Mouse (Mus musculus) E14TG2a.4 (cell line): Measurements from ENCODE around the gene Rpn2.

Source experiments
- CTCF ChIP-seq: conservative IDR thresholded peaks from 2 replicates; pipeline ENCODE4 v1.5.1; 2014; ENCODE audit warnings: low read length
- POU5F1 ChIP-seq: IDR thresholded peaks from 2 replicates; pipeline ENCODE4 v1.6.1; 2014; ENCODE audit warnings: low read length, borderline replicate concordance

DNA sequence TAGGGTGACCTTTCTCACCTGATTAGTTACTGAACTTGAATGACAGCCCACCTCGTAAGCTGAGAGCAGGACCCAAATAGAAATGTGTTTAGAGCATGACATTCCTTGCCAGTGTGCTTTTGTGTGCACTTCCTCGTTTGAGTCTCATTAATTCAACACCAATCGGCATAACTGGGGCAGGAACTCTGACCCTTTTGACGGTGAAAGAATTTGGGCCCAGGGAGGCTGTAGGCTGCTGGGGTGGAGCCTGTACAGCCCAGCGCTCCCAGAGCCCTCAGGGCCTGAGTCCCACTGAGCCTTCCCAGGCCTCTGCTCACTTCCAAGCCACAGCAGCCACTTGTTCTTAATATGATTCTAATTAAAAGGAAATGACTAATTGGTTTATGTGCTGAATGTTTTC lies 42.1 kb downstream of the Rpn2 start:
- TF ChIP-seq CTCF (no peak), POU5F1 (no peak)
